Mouse (Mus musculus) cerebral cortex, adult 2 months (tissue): ENCODE data around the gene Plcl1.

ENCODE experiments used
- WGBS: fragments of 180-500 bp; shearing (Covaris S2); methylation state at CpG from one replicate; pipeline ENCODE4 v1.1.7; 2018; 5-methylcytosine and 5-hydroxymethylcytosine counted together

Gene Plcl1

DNA sequence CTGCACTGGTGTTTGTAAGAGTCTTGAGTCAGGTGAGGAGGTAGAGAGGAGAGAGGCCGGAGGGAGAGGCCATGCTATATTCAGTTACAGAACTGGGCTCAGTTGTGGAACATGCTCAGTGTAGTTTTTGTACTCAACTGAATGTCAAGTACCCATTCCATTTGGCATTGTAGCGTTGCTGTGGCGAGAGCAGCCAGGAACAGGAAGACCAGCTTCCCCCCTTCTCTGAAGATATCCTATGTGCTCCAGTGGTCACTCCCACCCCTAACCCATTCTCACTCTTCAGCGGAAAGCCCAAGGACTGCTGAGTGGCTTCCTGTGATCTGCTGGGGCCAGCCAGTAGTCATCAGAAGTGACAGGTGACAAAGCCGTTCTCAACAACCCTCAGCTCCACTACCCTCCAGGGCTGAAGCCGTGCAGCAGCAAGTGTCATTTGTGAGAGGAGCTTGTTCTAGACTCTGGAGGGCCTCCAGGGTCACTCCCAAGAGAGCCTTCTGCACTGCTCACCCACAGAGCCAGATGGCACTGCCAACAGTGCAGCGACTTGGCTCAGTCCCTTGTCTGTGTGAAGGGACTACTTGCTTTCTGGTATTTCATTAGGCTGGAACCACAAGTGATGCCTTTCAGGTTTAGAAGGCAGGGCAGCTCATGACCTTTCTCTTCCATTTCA lies 213.0 kb downstream of the Plcl1 start:
- WGBS: 61% methylated on average over 7 of the region's 7 CpGs

DNA sequence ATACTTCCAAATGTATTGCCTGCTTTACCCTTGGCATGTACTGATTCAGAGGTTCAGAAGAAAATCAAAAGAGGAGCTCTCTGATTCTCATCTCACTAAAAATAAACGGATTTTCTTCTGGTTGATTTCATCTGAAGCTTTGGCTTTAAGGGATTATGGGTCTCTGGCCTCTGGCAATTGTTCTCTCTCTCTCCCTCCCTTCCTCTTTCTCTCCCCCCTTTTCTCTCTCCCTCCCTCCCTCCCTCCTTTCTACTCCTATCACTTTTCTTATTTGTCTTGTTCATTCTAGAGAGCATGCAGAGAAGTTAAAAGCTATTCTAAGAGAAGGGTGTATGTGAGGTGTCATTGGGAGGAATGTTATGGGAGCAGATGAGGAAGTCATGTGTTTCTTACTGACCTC lies 225.8 kb downstream of the Plcl1 start:
- 68% methylated on average over 1 of the region's 1 CpGs for WGBS

DNA sequence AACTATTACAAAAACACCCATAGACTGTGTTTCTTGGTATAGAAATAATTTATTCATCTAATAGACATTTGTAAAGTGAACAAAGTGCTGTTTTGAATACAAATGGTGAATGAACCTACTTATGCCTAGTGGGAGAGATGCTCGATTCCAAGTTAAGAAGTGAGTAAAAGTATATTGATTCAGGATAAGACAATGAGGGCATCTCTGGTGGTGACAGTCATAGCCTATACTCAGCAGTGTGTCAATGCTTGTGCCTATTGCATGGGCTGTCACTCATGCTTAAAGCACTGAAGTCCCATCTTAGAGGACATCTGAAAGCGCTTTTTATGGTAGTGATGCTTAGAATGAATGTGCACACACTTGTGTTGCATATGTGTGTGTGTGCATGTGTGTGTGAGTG lies 226.3 kb downstream of the Plcl1 start:
- WGBS: 88% methylated on average over 2 of the region's 2 CpGs

DNA sequence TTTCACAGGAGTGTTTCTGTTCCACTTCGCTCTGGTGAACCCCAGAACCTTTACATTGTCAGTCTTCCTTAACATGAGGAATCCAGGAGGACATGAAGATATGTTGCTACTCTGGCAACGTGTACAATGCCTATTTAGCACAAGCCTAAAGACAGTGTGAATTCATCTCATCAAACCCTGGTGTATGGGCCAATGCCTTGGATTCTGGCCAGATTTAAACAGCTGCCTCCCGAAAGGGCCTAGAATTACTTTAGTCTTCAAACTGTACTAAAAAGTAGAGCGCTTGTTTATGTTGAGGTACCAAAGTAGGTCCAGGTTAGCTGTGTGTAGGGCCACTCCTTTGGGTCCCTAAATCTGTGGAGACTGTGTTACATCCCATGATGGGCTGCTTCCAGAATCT lies 227.6 kb downstream of the Plcl1 start:
- 63% methylated on average over 4 of the region's 4 CpGs for WGBS

DNA sequence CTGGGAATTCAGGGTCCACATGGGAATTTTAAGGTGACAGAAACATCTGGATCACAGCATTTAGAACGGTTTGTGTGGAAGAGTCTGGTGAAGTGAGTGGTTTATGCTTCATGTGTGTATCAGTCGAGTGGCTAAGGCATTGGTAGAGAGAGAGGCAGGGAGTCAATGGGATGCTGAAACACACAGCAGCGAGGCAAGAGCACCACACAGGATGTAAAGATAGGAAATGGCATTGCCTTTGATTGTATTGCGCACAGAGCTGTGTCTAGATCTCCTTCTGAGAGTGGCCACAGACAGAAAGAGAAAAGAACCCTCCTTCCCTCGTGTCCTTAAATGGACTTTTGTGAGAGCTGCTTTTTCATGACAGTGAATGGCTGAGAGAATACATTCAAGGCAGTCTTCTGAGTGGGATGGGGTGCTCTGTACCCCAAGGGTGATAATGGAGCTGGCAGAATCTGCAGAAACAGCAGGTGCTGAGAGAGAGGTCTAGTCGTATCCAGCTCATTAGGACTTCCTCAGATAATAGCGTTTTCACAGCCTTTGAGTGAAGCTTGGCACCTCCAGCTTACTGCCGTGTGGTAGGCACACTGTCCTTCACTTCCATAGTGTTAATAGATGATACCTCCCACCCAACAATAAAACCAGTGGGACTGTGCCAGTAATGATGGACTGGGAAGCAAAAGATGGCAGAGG lies 253.9 kb downstream of the Plcl1 start:
- 56% methylated on average over 8 of the region's 8 CpGs for WGBS

DNA sequence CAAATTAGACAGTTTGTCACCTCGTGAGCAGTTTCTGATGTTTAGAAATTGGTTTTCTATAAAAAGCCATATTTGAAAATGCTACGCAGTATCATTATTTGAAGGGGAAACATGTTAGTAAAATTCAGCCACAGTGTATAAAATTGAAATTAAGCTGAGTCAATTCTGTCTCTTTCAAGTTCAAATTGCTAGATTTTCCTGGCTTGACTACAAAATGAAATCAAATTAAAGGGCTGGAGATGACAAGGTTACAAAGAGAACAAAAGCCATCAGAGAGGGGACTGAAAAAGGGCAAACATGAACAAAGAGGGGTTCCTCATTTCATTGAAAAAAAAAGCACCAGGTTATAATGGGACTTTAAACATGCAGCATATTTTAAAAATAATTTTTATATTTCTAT lies 255.7 kb downstream of the Plcl1 start:
- WGBS: 65% methylated on average over 2 of the region's 2 CpGs

DNA sequence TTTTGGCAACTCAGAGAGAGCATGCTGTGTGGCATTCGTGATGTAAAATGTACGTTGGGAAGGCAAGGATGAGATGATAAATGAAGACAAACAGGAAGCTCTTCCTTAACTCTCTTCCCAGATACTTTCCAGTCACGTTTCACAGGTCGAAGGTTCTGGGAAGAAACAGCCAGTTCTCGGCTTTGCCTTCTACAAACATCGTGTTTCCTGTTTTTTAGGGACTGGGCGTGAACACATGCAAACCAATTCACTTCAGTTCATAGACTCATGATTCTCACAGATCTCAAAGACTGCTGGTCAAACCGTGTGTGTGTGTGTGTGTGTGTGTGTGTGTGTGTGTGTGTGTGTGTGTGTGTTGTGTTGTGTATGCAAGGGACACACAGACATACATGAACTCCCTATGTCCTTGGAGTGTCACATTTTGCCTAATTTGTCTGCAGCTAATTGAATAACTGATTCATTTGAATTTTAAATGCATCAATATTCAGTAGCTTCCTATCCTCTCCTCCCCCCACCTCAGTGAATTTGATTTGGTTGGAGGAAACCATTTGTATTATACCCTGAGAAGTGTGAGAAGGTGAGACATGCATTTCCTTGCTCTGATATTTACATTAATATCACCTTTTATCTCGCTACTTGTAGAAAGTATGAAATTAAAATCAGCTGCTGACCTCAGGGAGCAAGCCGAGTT lies 259.6 kb downstream of the Plcl1 start:
- WGBS: 61% methylated on average over 10 of the region's 10 CpGs

DNA sequence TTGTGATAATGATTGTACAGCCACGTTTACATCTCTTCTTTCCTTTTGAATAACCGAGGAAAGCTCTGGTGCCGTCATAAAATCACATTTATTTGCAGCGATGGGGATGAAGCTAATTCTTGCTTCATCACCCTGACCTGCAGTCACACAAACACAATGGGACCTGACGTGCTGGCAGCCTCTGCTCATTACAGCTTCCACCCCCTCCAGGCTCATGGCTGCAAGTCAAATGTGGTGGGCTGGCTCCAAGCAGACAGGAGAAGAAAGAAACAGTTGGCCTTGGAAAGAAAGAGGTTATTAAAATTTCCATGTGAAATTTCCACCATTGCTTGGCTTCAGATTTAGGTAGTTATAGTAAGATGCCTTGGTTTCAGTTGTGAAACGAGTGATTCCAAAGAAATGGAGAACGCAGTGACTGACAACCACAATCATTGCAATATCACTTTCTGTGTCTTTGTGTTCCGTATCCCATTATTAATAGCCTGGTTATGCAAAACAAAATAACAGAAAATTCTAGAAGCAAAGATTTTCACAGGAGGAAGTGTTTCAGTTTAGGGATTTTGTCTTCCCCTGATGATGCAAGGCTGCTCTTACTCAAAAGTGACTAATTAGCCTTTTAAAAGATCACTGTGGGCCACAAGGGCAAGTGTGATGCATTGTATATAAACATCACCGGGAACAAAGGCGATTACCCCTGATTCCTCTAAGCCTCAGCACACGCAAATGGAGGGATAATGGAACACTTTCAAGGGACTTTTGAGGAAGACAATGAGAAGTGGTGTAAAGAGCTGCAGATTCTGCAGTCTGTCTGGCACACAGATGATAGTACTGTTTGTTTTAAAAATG lies 260.3 kb downstream of the Plcl1 start:
- 43% methylated on average over 11 of the region's 11 CpGs for WGBS

DNA sequence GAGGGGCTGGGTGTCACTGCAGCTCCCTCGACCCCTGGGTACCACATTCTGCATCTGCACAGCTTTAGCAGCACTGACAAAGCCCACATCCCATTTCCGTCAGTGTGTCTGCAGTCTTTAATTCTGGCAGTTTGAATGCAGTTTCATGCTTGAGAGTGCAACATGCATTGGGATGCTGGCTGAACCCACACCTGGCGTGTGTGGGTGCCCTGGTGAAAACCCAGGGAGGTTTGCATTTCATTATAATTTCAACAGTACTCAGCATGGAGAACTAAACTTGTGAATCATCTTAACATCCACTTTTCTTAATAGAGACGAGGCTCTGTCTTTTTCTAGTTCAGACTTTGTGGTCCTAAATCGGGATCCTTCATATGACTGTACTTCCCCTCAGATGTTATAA lies 261.1 kb downstream of the Plcl1 start:
- 48% methylated on average over 5 of the region's 5 CpGs for WGBS

DNA sequence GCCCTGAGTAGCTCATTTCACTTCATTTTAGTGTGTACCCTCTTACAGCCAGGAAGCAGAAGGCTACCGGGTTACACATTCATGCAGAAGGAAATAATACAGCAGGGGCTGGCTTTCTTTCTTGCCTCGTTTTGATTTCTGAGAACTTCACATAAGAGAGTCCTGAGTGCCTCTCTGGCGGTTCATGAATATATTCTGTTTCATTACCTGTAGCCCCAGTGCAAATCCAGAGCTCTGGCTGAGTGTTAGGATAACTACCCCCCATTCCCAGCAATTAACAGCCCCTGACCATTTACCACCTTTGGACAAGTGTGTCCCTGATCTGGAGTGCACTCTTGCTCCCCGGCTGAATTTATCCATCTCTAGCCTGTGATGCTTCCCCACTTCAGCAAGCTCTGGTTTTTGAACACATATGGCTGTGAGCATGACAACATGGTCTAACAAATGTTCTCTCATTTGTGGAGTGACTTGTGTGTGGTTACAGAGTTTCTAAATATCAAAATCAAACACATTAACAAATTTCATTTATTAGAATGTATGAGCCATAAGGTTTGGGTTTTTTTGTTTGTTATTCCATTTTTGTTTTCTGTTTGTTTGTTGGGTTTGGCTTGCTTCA lies 263.0 kb downstream of the Plcl1 start:
- 66% methylated on average over 4 of the region's 4 CpGs for WGBS

DNA sequence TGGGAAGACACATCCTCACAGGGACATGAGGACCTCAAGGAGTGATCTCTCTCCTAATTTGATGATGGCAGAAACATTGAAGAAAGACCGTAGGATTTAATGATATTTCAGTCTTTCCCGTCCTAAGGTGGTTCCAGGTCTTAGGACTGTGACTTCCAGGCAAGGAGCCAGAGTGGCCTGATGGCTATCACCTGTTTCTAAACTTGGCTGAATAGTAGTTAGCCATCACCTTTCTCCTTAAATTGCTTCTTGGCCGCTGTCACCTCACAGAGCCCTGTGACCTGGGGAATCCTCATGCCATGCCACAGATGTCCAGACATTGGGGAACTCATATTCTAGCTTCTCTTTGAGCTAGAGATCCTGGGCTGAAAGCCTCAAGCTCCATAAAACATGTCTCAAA lies 277.0 kb downstream of the Plcl1 start:
- 99% methylated on average over 3 of the region's 3 CpGs for WGBS

DNA sequence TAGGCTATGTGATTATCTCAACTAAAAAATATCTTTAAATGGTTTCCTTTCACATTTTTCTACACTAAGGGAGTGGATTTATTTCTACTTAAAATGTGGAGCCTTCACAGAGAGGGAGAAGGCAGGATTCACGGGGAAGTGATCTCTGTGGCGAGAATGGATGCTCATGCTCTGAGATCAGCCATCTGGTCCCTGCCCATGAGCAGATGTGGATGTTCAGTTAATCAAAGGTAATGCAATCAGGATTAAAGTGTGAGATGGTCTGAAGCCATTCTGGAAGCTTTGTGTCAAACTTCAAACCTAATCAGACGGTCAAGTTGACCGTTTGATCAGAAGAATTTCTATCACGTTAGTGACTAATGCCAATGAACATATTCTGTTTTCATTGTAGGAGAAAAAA lies 280.5 kb downstream of the Plcl1 start:
- WGBS: 84% methylated on average over 5 of the region's 5 CpGs

DNA sequence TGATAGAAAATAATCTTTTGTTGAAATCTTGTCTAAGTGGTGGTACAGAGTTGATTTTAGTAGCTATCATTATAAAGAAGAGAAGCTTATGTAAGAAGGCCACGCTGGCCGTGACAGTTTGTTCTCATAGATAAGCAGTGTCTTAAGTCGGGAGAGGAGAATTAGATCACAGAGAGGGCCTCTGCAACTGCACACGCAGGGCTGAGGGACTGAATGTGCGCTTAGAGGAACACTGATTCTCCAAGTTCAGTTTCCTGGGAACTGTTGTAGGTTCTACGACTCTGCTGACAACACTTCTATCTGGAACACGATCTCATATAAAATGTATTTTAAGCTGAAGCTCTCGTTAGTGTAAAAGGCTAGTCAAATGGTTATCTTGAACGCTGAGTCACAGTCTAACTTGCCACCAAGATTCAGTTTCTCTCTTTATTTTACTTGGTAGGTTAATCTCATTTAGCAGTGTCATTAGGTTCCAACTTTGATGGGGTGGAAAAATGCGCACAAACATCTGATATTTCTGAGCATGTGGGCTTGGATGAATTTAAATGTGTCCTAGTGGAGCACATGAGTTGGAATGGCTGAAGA lies 288.0 kb downstream of the Plcl1 start:
- 61% methylated on average over 10 of the region's 10 CpGs for WGBS

DNA sequence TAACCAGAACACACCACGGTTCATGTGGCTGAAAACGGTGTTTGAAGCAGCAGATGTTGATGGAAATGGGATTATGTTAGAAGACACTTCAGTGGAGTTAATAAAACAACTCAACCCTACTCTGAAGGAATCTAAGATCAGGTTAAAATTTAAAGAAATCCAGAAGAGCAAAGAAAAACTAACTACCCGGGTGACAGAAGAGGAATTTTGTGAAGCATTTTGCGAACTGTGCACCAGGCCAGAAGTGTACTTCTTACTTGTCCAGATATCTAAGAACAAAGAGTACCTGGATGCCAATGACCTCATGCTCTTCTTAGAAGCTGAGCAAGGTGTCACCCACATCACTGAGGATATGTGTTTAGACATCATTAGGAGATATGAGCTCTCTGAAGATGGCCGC lies 290.5 kb downstream of the Plcl1 start:
- 97% methylated on average over 5 of the region's 5 CpGs for WGBS

DNA sequence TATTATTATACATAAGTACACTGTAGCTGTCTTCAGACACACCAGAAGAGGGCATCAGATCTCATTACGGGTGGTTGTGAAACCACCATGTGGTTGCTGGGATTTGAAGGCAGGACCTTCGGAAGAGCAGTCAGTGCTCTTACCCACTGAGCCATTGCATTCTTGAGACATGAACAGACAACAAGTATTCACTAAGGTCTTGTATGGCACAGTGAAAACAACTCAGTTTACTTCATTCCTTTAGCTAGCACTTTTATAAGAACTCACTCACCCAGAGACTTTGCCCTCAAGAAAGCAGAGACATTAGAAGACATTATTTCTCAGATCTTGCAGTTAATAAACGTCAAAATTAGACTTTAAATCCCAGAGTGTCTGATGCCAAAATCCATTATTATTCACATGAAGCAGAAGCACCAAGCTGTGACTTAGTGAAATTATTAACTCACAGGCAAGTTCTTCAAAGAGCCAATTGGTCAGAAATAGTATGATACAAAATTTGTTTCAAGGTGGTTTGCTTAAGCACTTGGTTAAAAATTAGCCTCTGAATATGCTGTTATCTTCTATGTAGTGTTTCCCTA lies 293.8 kb downstream of the Plcl1 start:
- 89% methylated on average over 3 of the region's 3 CpGs for WGBS

DNA sequence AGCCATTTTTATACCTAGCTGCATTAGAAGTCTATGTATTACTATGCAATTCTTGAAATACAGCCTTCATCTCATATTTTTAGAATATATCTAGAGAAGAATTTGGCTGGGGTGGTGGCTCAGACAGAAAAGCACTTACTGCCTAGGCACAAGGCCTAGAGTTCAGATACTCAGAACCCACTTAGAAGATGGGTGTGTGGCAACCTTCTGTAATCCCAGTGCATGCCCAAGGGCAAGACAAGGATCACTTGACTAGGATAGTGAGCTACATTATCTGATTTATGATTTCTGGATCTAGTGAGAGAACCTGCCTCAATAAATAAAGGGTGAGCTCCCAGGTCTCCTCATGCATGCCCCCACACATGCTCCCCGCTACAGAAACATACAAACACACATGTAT lies 294.3 kb downstream of the Plcl1 start:
- 100% methylated on average over 1 of the region's 1 CpGs for WGBS

DNA sequence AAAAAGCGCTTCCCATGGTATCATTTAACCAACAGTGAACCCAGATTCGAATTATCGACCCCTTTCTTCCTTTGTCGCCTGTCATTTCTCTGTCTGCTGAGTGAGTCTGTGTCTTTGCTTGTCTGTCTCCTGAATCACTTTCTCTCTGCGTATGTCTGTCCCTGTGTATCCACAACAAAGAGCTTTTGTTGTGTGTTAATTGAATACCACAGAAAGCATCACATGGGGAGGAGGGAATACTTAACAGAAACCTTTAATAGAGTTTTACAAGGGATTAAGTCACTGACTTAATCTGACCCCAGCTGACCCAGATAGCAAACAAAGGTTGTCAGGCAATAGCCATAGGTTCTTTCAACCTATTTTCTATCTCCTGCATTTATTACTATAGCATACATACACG lies 295.0 kb downstream of the Plcl1 start:
- 72% methylated on average over 6 of the region's 6 CpGs for WGBS

DNA sequence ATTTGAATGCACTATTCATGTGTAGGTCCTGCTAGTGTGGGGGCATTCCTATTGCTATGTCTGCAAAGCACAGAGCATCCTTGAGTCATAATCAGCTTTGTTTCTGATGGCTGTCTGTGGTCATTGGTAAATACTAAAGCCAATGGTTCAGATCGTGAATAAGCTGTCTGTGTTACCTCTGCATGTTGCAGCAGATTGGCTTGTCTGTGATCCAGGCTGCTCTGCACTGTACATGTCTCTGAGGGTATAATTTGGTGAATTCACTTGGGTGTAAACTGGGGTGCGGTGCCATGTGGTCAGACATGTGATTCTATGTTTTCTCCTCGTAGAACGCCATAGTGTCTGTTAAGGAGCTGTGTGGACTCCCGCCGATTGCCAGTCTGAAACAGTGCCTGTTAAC lies 295.9 kb downstream of the Plcl1 start:
- WGBS: 79% methylated on average over 6 of the region's 6 CpGs

DNA sequence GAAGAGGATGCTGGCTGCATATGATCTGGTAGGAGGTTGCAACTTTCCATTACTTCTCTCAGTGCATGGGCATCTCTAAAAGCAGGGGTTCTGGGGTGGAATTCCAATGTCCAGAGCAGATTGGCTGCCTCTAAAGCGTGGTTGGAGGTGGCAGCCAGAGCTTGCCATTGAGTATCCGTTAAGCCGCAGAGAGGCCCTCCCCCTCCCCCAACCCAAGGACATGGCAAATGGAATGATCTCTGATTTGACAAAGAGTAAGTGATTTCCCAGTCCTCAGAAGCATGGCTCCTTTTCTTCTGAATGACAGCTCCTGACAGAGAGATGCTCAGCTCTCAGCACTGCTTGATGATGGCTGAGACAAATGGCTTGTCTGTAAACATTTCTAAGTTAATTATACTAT lies 296.4 kb downstream of the Plcl1 start:
- 63% methylated on average over 3 of the region's 3 CpGs for WGBS

DNA sequence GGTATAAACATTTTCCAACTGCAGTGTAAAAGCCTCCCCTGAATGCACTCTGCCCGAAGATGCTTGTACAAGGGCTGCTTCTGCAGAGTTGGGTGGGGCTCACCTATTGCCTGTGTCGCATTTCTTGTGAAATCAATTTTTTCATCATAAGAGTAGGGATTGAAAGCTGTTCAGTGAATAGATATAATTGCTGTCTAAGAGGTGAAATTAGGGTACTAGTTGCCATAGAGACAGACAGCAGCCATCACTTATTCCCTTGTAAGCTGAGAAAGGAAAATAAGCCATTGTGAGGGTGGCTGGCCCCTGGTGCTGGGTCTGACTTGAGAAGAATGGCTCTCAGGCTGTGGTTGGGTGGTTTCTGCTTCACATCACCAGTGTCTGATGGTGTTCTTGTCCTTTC lies 299.0 kb downstream of the Plcl1 start:
- WGBS: 71% methylated on average over 2 of the region's 2 CpGs

DNA sequence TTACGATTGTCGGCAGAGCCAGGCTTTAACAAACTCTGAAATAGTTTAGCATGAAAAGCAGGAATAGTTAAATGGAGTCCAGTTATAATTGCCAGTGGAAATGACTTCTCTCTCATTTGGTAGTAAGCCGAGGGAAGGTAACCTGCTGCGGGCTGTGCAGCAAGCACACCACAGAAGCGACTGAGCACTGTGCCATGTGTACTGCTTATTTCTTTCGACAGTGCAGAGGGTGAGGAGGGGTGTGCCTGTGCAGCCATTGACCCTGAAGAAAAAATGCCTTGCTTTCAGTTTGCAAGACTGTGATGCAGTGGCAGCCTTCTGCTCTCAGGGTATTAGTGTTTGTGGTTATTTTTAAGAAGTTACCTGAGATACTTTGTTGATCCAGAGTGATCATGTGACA lies 299.5 kb downstream of the Plcl1 start:
- 63% methylated on average over 6 of the region's 6 CpGs for WGBS
